Mouse (Mus musculus): ENCODE measurements around the gene Ccdc169.

DNA sequence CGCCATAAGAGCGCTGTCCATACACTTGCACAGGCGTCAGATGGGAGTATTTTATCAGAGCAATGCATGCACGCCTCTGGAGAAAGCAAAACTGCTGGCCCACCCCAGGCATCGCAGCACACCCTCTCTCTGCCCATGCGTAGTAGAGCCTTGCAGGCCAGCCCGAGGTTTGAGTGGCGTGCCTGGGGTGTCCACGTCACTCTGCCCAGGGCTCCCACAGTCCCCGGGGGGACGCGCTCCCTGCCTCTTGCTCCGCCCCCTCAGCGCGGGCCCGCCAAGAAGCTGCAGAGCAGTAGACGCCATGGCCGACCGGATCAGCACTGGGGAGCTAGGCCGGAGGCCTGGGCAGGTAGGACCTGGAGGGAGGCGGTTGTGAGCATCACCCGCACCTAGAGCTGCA is 44.6 kb downstream of the Ccdc169 start, which contains the start of gene Sohlh2:
- TF ChIP-seq GATA1 (IDR thresholded peaks at IDR 0.05; ENCODE audit: borderline replicate concordance, low read length) (no peak), FLI1 (IDR thresholded peaks at IDR 0.05; ENCODE audit: low read length) (no peak)

Data from megakaryocyte, embryonic 14.5 days (primary cell).